Mouse (Mus musculus) hindlimb bud, embryonic 11.5 days (tissue): ENCODE data around the gene Vmn1r166.
"Not testable (repeated sequence)": the region's sequence is repeated elsewhere in the genome, so short reads cannot be mapped to it uniquely, and the experiment has no call there.

Source experiments
- DNase-seq: peaks from one replicate; pipeline ENCODE4 v3.0.0-alpha.2; 2012; ENCODE audit warnings: low read depth, low spot score; ENCODE audit errors: extremely low spot score

The Vmn1r166 gene

GRCm38 (mm10) chr7:23251582-23251981 is at the start of gene Vmn1r166:
TSS of gene Vmn1r166 (minus strand) at chr7:23251682.
- DNase-seq: not testable (repeated sequence)

GRCm38 (mm10) chr7:23300892-23301291 is 49.4 kb upstream of the Vmn1r166 start, which contains the start of gene Nlrp4e:
TSS of gene Nlrp4e (plus strand) at chr7:23301192.
- not testable (repeated sequence) for DNase-seq

GRCm38 (mm10) chr7:23278800-23279199 is 27.3 kb upstream of the Vmn1r166 start, which contains the start of gene Gm6902:
TSS of gene Gm6902 (minus strand) at chr7:23278900.
- DNase-seq: not testable (repeated sequence)

- DNase-seq: not testable (repeated sequence)
Observed at GRCm38 (mm10) chr7:23217032-23217431, 34.5 kb downstream of the Vmn1r166 start, which contains the start of gene Vmn1r165. TSS of gene Vmn1r165 (plus strand) at chr7:23217332.
